Mouse (Mus musculus) bone marrow macrophage, adult 2 months (primary cell): ENCODE measurements around the gene Frem2. TPM values are rescaled to one million over a fixed set of nuclear protein-coding genes. Genes with fewer than 3 reads are reported as not detected.

Source experiments
- H3K27ac ChIP-seq: 2 replicates; pipeline ENCODE4 v1.5.1; 2012; ENCODE audit warnings: low read depth, low read length; ENCODE audit not compliant: insufficient read depth
- H3K4me1 ChIP-seq: 2 replicates; pipeline ENCODE4 v1.6.1; 2012; ENCODE audit warnings: low read length; ENCODE audit not compliant: control insufficient read depth, insufficient read depth
- H3K4me3 ChIP-seq: 2 replicates; pipeline ENCODE4 v1.5.1; 2012; ENCODE audit warnings: mild to moderate bottlenecking, low read length, moderate library complexity; ENCODE audit not compliant: insufficient read depth
- CTCF ChIP-seq: IDR thresholded peaks from 2 replicates; pipeline ENCODE4 v1.5.1; 2012; ENCODE audit warnings: low read depth, mild to moderate bottlenecking, low read length, moderate library complexity
- POLR2A ChIP-seq: IDR thresholded peaks from 2 replicates; pipeline ENCODE4 v1.6.1; 2012; ENCODE audit warnings: mild to moderate bottlenecking, low read depth, low read length, borderline replicate concordance
- polyA plus RNA-seq: library from polyadenylated mRNA; stranded (reverse); fragments of >200 nt; gene quantifications from 2 replicates; pipeline ENCODE4 v1.2.4, GENCODE M21; 2012; ENCODE audit not compliant: missing spikeins, insufficient read depth, insufficient read length

Frem2 gene
- polyA plus RNA-seq, 1 experiment = not detected

GRCm38 (mm10) chr3:53623222-53623621 lies 33.9 kb downstream of the Frem2 start:
- Histone ChIP-seq H3K4me3 (no peak overlapping the region), H3K4me1 (no peaks in the 10 kb centered on the region), H3K27ac (no peak overlapping the region)
- TF ChIP-seq CTCF = no peak
- no peak for TF ChIP-seq POLR2A

DNA sequence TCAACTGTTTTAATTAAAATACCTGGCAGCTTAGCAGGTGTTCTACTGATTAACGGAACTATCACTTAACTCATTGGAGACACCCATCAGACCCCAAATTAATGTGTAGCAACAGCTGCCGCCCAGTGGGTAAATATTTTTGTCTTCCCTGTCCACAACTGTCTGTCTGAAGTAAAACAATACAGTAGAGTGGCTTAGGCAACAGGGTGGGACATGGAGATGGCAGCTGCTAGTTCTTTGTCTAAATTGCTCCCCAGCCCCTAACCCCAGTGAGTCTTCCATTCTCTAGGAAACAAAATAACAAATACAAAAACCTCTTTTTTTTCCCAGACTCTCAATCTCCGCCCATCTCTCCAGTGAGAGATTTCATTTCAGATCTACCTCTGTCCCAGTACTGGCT lies 36.2 kb downstream of the Frem2 start:
- H3K27ac ChIP-seq = no peak overlapping the region
- H3K4me3 ChIP-seq = no peak overlapping the region
- H3K4me1 ChIP-seq = no peaks in the 10 kb centered on the region
- TF ChIP-seq CTCF (no peak), POLR2A (no peak)

DNA sequence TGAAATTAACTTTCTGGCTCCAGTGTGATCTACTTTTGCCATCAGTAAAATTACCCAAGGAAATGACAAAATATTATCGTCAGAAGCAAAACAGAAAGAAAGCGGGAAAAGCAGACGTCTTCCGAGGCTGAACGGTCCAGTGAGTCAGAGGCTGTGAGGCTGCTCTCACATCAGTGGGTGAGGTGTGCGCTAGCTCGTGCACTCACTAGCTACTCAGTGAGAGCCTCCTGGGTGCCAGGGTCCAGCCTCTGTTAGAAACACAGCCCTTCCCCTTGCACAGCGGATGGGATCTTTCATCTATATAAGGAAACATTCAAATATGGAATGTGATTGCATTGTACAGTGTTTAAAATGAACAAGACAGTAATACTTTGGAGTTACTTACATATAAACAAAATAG lies 36.8 kb downstream of the Frem2 start:
- Histone ChIP-seq H3K4me1 (no peaks in the 10 kb centered on the region), H3K4me3 (no peak overlapping the region), H3K27ac (no peak overlapping the region)
- TF ChIP-seq POLR2A (no peak), CTCF (no peak)

DNA sequence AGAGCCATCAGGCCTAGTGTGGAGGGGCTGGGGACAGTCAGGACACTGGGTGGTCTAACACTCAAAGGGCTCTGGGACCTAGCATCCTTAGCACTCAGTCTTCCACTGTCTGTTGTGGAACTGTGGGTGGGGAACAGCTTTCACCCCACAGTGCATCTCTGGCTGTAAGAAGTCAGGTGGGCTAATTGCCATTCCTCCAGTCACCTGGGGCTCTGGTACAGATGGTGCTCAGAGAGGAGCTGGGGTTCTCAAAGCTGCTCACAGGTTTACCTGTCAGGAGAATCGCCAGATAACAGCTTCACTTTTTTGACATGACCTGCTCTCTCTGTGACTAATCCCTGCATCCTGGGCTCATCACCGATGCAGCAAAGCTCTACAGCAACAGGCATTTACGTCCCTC lies 46.0 kb downstream of the Frem2 start:
- Histone ChIP-seq H3K4me1 (no peaks in the 10 kb centered on the region), H3K27ac (no peak overlapping the region), H3K4me3 (no peak overlapping the region)
- TF ChIP-seq POLR2A (no peak), CTCF (no peak)

- TF ChIP-seq CTCF (no peak), POLR2A (no peak)
- H3K4me3 ChIP-seq = no peak overlapping the region
- no peaks in the 10 kb centered on the region for H3K4me1 ChIP-seq
- no peak overlapping the region for H3K27ac ChIP-seq
Measured at GRCm38 (mm10) chr3:53609851-53610250, 47.3 kb downstream of the Frem2 start.

- Histone ChIP-seq H3K4me3 (no peak overlapping the region), H3K4me1 (no peaks in the 10 kb centered on the region), H3K27ac (no peak overlapping the region)
- TF ChIP-seq POLR2A = no peak
- no peak for TF ChIP-seq CTCF
Measured at GRCm38 (mm10) chr3:53600140-53600539, 57.0 kb downstream of the Frem2 start.

- Histone ChIP-seq H3K4me3 (no peak overlapping the region), H3K4me1 (no peaks in the 10 kb centered on the region), H3K27ac (no peak overlapping the region)
- TF ChIP-seq CTCF (no peak), POLR2A (no peak)
Measured at GRCm38 (mm10) chr3:53599315-53599714, 57.8 kb downstream of the Frem2 start.

GRCm38 (mm10) chr3:53598153-53598800 lies 58.9 kb downstream of the Frem2 start:
- Histone ChIP-seq H3K4me3 (no peak overlapping the region), H3K27ac (no peak overlapping the region), H3K4me1 (no peaks in the 10 kb centered on the region)
- TF ChIP-seq POLR2A (no peak), CTCF (no peak)

GRCm38 (mm10) chr3:53594471-53594870 lies 62.7 kb downstream of the Frem2 start:
- Histone ChIP-seq H3K4me3 (no peak overlapping the region), H3K4me1 (no peaks in the 10 kb centered on the region), H3K27ac (no peak overlapping the region)
- TF ChIP-seq POLR2A (no peak), CTCF (no peak)

DNA sequence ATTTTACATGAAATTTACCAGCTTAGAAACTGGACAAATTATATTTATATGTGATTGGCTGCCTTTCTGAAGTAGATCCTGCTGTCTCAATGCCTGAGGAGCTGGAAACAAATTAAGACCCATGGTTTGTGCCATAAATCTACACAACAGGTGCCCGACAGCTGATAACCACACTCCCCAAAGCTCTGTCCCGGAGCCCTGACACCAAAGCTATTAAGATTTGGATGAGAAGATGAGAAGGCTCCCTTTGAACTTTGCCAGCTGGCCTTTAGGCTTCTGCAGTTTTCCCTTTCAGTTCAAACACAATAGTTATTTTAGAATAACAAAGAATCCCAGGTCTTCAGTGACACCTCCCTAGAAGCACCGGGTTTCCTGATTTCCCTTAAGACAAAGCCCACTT lies 63.4 kb downstream of the Frem2 start:
- Histone ChIP-seq H3K4me3 (no peak overlapping the region), H3K4me1 (no peaks in the 10 kb centered on the region), H3K27ac (no peak overlapping the region)
- TF ChIP-seq CTCF (no peak), POLR2A (no peak)

- no peaks in the 10 kb centered on the region for H3K4me1 ChIP-seq
- TF ChIP-seq POLR2A (no peak), CTCF (no peak)
- no peak overlapping the region for H3K27ac ChIP-seq
- H3K4me3 ChIP-seq = no peak overlapping the region
Measured at GRCm38 (mm10) chr3:53592036-53592435, 65.1 kb downstream of the Frem2 start.
